Mouse (Mus musculus) urinary bladder, postnatal 36 days (tissue): ENCODE measurements at regions not wholly inside any gene's neighbourhood (a gene's known extent, or its start where the extent isn't known, plus 50 kb on each side); places are given as distances from the start of the nearest gene placed in this dataset.

Source experiments
- DNase-seq, 2 experiments: peaks; one replicate each; pipeline ENCODE4 v3.0.0; 2022; ENCODE audit warnings: low spot score in 2 of 2, mixed read lengths in 1 of 2

DNA sequence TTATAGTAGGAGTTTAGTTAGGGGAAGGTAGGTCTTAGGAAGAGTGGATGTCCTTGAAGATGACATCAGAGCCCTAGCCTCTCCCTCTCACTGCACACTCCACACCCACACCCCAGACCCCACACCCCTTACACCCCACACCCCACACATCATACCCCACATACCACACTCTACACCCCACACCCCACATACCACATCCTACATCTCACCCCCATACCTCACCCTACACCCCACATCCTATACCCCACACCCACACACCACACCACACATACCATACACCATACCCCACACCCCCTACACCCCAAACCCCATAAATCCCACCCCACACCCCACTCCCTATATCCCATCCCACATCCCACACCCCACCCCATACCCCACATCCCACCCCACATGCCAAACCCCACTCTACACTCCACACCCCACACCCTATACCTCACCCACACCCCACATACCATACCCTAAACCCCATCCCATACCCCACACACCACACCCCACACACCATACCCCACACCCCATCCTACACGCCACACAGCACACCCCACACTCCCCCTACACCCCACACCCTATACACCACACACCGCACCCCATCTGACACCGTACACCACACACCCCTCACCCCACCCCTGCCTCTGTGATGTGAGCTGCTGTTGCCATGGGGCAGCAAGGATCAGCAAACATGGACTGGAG, 323.7 kb upstream of the G2e3 start:
- no peak for DNase-seq

DNA sequence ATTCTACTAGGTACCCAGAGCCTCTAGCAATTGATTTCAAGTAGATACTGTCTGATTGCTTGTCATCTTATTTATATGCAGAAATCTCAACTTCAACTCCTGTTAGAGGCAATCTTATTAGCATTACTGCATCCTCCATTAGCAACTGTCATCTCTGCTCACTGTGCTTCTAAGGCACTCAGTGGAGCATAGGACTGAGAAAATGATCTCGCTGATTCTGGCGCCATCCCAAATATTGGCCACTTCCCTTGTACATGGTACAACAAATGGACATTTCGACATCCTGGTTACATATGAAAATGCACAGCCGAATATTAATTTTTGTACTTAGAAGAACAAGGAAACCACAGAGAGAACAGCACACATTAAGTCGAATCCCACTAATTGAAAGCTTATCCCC, 329.7 kb upstream of the G2e3 start:
- DNase-seq = no peak

DNA sequence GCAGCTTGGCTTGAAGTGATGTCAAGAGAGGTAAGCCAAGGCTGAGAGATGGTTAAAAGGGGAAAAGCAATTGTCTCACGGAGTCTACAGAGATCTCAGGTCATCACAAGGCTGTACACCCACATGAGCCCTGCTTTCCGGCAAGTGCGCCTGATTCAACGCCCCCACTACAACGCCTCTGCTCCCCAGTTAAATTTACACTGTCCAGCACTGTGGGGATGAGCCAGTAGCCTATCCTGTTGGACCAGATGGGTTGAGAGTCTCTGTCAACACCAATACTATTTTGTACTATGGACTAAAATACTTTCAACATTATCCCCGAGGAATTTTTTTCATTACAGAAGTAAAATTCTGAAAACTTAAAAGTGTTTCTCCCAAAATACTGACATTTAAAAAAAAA, 331.8 kb upstream of the G2e3 start:
- DNase-seq = no peak

DNA sequence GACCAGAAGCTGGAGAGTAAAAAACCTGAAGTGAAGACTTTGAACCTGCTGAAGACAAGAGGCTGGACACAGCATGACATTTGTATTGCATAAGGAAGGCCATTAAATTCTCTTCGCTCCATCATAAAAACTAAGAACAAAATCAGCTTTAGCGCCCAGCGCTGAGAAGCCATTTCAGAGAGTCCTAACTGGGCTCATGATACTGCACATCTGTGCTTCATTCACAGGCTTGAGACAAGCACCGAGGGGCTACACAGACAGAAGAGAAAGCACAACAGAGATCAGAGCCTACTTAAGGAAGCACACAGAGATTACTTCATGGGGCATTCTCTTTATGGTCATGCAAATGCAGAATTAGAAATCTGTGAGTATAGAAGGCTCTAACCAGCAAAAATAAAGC, 338.2 kb upstream of the G2e3 start:
- DNase-seq = no peak

DNA sequence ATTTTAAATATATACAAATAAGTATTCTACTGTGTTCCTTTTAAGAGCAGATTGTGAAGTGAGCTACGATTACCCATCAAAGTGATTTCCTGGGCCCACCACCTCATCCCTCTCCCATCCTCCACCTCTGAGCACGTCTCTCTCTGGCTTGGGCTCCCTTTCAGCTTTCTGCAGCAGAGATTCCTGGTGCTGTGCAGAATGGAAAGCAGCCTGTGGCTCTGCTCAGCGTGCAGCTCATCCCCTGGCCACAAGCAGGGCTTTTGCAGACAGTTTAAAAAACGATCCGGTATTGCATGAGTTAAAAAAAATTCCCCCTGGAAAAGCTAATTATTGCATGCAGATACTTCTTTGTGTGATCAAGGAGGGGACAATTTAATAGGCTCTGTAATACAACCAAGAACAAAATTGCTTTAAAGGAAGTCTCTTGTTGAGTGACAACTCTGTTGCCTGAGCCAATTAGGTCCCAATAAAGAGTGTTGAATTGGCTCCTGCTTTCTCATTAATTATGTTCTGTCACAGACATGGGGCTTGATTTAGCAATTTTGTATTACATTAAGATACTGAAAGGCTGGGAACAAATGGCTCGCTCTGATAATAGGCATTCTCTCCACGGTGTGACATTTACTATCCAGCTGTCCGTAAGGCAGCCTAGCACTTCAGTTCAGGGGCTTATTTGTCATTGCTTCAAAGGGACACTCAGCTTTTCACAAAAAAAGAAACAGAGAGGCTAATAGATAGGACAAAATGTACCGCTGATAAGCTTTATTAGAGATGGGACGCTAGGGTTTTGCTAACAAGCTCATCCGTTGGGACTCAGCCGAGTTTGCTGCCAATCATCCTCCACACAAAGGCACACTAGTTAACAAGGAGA, 345.9 kb upstream of the G2e3 start:
- DNase-seq = no peak

DNA sequence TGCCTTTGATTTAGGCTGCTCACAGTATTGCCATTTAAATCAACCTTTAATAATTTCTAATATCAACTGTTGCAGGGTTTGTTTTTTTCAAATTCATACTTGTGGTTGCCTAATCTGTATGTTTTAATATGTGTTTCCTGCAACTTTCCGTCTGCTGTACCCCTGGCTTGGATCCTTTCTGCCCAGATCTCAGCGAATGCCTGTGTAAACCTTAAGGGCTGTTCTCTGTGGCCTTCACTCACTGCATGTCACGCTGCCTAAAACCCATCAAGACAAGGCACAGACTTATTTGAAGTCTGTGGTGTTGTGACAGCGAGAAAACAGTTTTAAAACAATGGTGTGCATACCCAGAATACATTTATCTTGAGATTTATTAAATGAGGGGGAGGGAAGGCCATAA, 346.8 kb upstream of the G2e3 start:
- no peak for DNase-seq

DNA sequence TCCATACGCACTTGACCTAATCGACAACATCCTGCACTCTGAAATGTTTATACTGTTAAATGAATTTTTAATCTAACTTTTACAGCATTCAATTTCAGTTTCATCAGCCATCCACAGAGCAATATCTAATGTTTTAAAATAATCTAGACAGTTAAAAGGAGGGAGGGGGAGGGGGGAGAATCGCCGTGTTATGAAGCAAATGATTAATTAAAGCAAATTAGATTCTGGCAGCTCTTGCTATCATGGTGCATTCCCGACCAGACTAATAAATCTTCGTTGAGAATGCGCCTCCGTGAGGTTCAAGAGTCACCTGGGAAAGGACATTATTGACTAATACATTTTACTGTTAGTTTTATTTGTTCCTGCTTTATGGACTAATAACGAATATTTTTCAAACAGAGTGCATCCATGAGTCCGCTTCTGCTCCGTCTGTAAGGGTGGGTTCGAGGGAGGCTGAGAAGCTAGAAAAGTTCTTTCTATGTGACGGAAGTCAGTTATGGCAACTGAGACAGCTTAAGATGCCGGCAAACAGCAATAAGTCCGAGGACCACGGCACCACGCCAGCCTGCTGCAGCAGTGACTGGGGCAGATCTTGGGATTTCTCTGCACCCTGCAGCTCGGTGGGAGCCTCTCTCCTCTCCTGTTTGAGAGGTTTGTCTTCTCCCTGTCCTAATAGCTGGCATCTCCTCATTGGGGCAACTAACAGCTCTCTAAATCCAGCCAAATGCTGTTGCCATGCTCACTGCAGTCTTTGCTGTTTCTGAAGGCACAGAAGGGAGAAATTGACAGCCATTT, 347.4 kb upstream of the G2e3 start:
- DNase-seq = no peak

DNA sequence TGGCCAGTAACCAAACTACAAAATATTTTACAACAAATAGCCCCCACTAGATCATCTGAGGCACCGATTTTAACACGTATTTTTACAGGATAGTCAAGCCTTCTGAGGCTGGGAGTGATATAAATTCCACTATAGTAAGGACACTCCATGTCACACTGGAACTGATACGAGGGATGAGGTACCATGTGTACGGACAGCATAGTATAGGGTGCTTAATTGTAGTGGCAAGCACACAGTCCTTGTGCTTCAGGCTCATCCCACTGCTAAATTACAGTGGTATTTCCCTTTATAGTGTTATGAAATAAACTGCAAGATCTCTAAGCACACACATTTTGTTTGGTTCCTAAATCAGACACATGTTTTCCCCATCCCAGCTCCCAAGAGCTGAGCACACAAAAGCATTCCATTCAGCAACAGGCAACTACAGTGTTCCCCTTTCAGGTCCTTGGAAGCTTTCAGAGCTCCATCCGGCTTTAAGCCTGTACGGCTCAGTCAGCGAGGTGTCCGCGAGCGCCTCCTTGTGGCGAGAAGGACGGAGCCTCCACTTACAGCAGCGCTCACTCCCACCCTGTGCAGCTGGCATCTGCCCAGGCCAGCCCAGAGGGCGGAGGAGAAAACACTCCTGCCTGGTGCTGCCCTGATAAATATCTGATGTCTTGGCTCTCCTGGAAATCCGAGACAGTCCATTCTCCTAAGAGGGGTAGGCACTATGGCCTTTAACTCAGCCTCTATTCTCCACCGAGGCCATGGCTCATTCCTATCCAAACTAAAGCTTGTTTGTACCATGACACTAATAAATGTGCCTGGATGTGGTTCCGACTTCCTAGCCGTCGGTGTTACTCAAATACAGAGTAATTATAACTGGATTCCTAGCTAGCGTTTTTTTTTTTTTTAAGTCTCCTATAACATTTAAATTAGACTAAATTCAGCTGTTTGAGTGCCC, 348.3 kb upstream of the G2e3 start:
- DNase-seq = peak; percentile 30 to 61

DNA sequence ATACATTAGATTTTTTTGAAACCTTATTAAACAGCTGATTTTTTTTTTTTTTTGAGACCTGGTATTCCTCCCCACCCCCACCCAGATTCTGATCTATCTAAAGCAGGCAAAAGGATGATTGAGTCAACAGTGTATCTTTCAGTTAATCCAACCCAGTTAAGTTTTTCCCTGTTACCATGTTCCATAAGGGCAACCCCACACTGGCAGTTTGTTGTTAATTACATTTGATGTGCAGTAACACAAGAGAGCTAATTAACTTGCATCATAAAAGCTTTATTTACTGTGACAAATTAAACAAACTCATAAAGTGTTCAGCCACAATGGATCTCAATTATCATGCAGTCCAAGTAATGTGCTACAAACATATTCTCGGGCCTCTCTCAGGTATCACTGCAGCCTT, 346.8 kb upstream of the Prkd1 start:
- no peak for DNase-seq

DNA sequence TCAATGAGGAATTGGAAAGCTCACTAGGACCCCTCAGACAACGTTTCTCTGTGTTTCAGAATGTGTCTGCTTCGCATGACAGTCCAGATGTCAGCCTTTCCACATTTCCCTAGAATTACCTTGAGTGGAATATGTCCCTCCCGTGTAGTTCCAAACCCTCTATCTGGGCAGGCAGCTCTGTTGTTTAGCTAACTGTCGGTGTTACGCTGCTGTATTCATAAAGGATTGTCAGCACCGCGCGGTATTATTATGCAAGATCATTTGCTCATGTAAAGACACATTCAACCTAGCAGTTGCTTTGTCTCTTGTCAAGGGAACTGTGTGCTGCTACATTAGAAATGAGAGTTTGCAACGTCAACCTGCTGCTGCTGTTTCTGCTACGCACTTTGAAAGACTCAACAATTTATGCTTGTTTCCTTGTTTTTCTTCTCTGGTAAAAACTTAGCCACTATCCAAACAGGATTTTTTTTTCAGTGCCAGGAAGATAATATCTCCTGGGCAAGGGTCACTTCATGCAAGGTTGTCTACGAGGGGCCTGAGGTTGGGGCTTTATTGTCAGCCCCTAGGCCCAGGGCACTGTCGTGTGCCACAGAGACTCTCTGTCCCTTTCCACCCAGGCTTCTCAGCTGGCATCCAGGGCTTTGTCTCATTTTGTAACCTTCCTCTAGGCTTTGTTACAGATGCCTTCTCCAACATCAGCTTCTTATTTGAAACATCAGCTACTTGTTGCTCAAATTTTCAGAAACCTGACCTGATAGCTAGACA, 340.8 kb upstream of the Prkd1 start:
- no peak for DNase-seq

DNA sequence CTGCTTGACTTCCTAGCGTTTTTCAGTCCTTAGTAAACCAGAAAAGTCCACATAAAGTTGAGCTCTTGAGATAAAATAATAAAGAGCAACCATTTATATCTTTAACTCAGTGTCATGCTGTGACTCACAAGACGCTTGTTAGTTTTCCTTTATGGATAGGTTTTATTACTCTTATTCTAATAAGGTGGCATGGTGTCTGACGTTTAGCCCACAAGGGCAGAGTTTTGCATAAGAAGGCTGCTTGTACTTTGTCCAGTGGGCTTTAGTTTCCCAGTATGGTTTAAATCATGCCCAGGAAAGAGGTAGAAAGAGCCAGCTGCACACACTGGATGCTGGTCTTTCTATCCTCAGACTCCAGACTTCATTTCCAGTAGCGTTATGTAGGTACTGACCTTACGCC, 332.4 kb upstream of the Prkd1 start:
- DNase-seq = no peak

DNA sequence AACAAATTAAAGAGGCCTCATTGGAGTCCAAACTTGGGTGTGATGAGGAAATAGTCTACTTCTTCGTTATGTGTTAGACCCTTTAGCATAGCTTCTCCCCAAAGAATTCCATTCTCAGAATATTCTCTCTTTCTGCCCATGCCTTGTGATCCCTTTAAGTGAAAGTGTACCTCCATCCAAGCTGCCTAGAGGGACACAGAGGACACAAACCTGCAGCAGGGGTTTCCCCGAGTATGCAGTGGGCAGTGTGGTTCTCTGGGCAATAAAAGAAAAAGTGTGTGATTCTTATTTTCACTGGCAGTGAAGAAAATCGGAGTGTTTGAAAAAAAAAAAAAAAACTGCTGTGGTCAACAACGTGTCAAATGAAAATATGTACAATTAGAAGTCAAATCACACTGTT, 331.9 kb upstream of the Prkd1 start:
- DNase-seq = no peak

DNA sequence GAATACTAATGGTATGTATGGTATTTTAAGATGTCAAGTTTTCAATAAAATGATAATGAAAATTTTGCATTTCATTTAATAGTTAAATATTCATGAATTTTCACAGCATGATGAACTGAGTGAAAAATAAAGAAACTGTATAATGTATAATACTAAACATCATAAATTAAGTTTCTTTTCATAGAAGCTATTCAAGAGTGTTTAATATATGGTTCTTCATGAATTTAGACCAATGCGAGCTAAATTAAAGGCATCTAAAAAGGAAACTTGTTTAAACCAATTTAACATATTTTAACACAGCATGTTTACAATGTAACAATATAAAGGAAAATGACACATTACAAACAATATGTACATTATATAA, 321.8 kb upstream of the Prkd1 start:
- no peak for DNase-seq

DNA sequence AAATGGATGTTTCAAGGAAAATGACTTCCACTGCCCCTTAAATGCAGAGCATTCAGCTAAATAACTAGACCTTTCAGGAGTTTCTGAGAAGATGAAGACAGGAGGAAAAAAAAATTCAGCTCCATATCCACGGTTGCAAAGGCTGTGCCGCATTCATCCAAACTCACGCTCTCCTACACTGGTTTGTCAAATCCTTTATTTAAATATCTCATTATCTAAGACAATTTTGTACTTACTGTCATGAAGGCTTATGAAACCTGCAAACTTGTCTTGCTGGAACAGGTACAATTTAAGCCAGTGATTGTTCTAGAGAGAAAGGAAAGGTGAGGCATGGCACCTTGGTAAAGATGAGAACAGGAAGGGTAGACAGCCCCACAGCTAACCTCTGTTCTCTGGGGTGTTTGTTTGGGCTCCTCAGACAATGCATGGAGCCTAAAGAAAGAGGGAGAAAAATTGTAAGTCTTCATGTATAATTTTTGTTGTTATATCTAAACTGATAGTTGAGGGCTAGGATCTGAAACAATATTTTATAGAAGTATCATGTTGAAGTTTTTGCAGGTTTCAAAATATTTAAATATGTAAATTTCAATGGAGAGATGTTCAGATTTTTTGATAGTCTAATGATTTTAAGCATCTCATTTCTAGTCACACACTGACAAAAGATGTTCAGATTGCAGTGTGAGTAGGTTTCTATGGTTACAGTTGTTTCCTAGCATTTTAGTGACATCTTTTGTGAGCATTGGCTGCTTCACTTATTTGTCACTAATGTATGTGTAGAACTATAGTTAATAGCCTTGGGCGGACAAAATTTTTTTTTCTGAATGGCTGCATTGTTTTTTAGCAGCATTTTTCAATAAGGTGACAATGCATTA, 321.2 kb upstream of the Prkd1 start:
- DNase-seq = no peak

DNA sequence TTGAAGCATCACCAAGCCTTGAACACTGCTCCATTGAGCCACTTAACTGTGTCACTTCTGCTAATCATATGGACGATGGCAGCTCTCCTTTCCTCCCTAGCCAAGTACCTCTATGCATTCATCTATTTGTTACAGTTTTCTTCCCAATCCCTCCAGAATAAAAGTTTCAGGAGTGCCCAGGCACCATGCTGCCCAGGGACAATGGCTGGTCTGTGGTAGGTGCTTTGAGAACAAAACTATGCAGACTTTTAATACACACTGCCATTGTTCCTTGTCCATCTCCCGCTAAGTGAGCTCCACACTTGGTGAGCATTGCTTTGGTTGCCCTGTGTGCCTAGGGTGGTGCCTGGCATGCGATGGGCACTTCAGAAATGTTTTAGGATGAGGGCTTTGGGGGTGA, 320.5 kb upstream of the Prkd1 start:
- DNase-seq = no peak

DNA sequence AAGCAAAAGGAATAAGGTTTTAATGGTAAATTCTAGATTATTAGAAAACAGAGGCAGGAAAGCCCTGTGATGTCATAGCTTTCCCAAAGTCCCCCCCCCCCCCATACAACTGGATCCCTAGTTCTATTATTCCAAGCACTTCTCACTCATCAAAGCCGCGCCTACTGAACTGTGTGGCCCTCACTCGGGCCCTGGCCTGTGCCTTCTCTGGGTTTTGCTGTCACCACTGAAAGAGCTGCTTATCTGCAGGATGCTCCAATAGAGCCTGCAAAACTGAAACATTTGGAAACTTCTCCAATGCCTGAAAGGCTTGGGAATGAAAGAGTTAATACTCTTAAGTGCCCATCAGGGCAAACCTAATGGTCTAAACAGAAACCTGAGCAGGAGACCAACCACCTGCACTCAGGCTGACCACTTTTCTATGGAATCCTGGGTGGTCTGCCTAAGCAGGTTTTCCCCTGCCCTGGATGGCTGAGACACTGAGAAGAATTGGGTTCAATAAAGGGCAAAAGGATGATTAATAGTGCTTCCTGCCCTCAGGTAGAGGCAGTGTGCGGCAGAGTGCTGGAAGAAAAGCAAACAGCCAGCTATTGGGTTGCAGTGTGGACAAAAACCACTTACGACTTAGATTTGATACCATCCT, 318.4 kb upstream of the Prkd1 start:
- DNase-seq = no peak

DNA sequence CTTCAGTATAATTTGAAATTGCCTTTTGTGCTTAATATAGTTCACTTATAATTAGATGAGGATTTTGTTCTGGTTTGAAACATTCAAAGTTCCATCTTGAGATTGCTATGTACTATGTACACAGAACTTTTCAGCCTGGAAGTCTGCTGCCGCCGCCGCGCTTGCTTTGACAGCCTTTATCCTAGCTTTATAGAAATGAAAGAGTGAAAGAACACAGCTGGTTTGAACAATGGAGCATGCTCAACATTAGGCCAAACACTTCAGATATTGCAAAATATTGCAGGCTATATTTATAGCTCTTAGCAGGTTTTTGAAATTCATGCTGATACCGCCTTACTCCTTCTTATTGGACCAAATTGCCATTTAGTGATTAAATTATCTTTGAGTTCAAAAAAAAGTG, 305.1 kb upstream of the Prkd1 start:
- DNase-seq = no peak

DNA sequence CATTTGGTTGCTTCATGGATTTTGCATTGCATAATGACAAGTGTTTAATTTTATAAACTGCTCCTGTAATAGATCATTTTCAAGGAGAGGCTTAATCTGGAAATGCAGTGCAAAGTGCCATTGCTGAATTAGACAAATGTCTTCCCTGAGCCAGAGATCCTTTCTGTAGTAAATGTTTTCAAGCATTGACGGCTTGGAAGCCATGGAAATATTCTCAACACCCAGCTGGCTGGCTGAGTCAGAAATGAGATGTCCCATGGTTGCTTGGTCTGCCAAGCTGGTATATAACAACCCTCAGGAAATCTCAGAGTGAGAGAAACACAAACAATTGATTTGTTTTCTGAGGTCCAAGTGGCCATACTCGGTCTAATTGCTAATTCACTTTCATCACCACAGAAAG, 298.1 kb upstream of the Prkd1 start:
- no peak for DNase-seq
